Mouse (Mus musculus) midbrain, embryonic 10.5 days (tissue): ENCODE results near the gene Ncbp3. TPM values are rescaled to one million over a fixed set of nuclear protein-coding genes. Genes with fewer than 3 reads are reported as not detected.

Experiments
- DNase-seq: peaks from one replicate; pipeline ENCODE4 v3.0.0-alpha.2; 2017; ENCODE audit warnings: low spot score
- H3K27ac ChIP-seq: fragments of 300-500 bp; sonication (generic); replicated peaks from 2 replicates; pipeline ENCODE4 v1.5.1; 2016; ENCODE audit warnings: mild to moderate bottlenecking
- H3K27me3 ChIP-seq: fragments of 300-500 bp; sonication (generic); 2 replicates; pipeline ENCODE4 v1.6.1; 2016; ENCODE audit warnings: low read depth, mild to moderate bottlenecking; ENCODE audit not compliant: poor library complexity, severe bottlenecking
- H3K36me3 ChIP-seq: fragments of 300-500 bp; sonication (generic); 2 replicates; pipeline ENCODE4 v1.6.1; 2016; ENCODE audit warnings: mild to moderate bottlenecking, moderate library complexity
- H3K4me1 ChIP-seq: fragments of 300-500 bp; sonication (generic); 2 replicates; pipeline ENCODE4 v1.6.1; 2016
- H3K4me3 ChIP-seq: fragments of 300-500 bp; sonication (generic); 2 replicates; pipeline ENCODE4 v1.5.1; 2016; ENCODE audit warnings: mild to moderate bottlenecking, moderate library complexity
- H3K9me3 ChIP-seq: fragments of 300-500 bp; sonication (generic); replicated peaks from 2 replicates; pipeline ENCODE4 v1.6.1; 2016; ENCODE audit warnings: mild to moderate bottlenecking
- WGBS: fragments of 180-500 bp; shearing (Covaris S2); methylation state at CpG from one replicate; pipeline ENCODE4 v1.1.7; 2016; 5-methylcytosine and 5-hydroxymethylcytosine counted together
- polyA plus RNA-seq: library from polyadenylated mRNA; unstranded; fragments of >200 nt; fragmentation: Nextera tagmentation; extraction: Ambion mirVana; gene quantifications from 2 replicates; pipeline ENCODE4 v1.2.1, GENCODE M21; 2016

Ncbp3 gene
- polyA plus RNA-seq, 1 experiment from 2014 or later: 12.2 TPM

DNA sequence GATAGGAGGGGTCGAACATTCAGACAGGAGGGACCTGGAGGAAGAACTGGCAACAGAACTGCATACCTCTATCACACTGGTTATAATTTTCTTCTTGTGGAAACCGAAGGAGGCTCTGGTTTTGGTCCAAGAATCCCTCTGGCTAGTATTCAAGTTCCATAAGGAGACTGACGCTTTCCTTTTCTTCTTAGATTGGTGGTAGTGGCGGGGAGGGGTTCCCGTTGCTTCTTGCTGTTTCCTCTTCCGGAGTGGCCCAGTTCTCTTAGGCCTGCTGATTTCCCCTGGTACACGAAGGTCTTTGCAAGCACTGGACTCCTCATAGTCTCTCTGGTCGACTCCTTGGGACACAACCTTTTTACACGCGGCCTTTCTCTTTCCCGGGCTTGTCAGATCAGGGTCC lies 89.5 kb downstream of the Ncbp3 start:
- H3K4me1 ChIP-seq: peaks cover 42% of the 10 kb centered on the region
- H3K4me3 ChIP-seq: peak overlapping the region; percentile 91
- H3K27ac ChIP-seq: peak overlapping the region; percentile 93
- WGBS: 62% methylated on average over 11 of the region's 11 CpGs
- no peak for DNase-seq
- H3K36me3 ChIP-seq: peaks cover 45% of the 10 kb centered on the region
- no peaks in the 10 kb centered on the region for H3K27me3 ChIP-seq
- peaks cover 38% of the 10 kb centered on the region for H3K9me3 ChIP-seq

DNA sequence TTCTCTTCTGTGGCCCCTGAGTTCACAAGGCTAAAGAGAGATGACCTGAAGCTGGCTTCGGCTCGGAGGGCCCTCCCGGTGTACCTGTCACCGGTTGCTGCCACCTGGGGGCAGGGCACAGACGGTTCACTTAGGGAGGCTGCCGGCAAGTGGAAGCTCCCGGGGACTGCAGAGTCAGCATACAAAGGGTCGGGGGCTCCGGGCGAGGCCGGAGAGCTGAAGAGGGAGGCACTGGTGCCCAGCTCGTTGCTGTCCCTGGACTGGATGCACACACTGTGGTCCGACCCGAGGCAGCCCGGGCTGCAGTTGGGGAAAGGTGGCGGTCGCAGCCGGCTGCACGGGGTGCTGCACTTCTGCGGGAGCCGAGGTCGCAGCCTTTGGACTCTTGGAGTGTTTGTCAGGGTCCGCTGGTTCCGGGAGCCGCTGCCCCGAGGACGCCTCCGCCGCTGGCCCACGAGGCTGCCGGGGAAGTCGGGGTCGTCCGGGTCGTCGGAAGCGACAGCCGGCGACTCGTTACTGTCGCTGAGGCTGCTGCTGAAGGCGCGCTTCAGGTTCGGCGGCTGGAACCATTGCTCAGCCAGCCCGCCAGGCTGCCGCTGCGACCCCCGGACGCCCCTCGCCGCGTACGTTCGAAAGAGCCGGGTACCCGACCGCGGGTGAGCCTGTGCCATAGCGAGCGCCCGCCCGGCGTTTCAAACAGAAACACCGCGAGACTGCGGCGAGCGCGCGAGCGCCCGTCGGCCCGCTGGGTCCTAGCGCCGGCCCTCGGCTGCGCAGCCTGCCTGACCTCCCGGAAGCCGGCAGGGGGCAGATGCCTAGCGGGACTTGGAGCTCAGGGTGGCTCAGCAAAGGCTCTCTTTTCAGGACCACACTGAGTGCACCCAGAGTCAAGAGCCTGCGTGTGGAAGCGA lies 90.3 kb downstream of the Ncbp3 start, which contains the start of gene Haspin:
Gene Haspin, minus strand, starts transcription at position 704 of the 911 bp plus-strand sequence.
- Histone ChIP-seq H3K27ac (peak within 1 kb of the TSS; percentile 93), H3K36me3 (peaks cover 38% of the 10 kb centered on the region), H3K27me3 (no peaks in the 10 kb centered on the region), H3K4me3 (peak within 1 kb of the TSS; percentile 91), H3K4me1 (peaks cover 42% of the 10 kb centered on the region), H3K9me3 (peaks cover 30% of the 10 kb centered on the region)
- under 1% methylated on average over 77 of the region's 84 CpGs for WGBS
- peak; percentile 94 for DNase-seq

Other genes starting within 250 kb of the Ncbp3 start
- 1.2 TPM in 2 replicates for gene Atp2a3, start 86.6 kb upstream of the Ncbp3 start, polyA plus RNA-seq
- 1.2 TPM in 2 replicates for gene P2rx1, start 48.7 kb upstream of the Ncbp3 start, polyA plus RNA-seq
- 5.4 and 7.5 TPM in 2 replicates for gene Camkk1, start 28.8 kb upstream of the Ncbp3 start, polyA plus RNA-seq
- 0.39 and 0.60 TPM in 2 replicates for gene Itgae, start 42.8 kb downstream of the Ncbp3 start, polyA plus RNA-seq
- 22.4 and 24.5 TPM in 2 replicates for gene Haspin, start 90.5 kb downstream of the Ncbp3 start, polyA plus RNA-seq
- 0.21 and 0.29 TPM in 2 replicates for gene P2rx5, start 112.6 kb downstream of the Ncbp3 start, polyA plus RNA-seq
- 132 and 137 TPM in 2 replicates for gene Emc6, start 129.3 kb downstream of the Ncbp3 start, polyA plus RNA-seq
- gene Tax1bp3, start 129.3 kb downstream of the Ncbp3 start, polyA plus RNA-seq: 175 and 199 TPM in 2 replicates
- gene Ctns, start 151.3 kb downstream of the Ncbp3 start, polyA plus RNA-seq: 15.1 and 17.2 TPM in 2 replicates
- 0.97 and 1.0 TPM in 2 replicates for gene Shpk, start 151.7 kb downstream of the Ncbp3 start, polyA plus RNA-seq
- not detected in 2 replicates for gene Trpv1, start 186.5 kb downstream of the Ncbp3 start, polyA plus RNA-seq
- not detected in 2 replicates for gene Trpv3, start 219.6 kb downstream of the Ncbp3 start, polyA plus RNA-seq